Mouse (Mus musculus): ENCODE results near the gene Hectd3. TPM values are rescaled to one million over a fixed set of nuclear protein-coding genes. Genes with fewer than 3 reads are reported as not detected.
A peak's percentile ranks its signal among the peaks of the same experiment; 100 is the strongest.

Hectd3 gene
- total and polyA plus RNA-seq, 3 experiments: 6.6 to 8.6 (median 7.8) TPM

- Histone ChIP-seq H3K4me3 (replicated peaks in 1 of 3; ENCODE audit: low read depth in 2 of 3, low read length in 2 of 3, poor library complexity in 1 of 3) (no peak overlapping the region), H3K27me3 (replicated peaks) (no peaks in the 10 kb centered on the region), H3K79me2 (replicated peaks; ENCODE audit: control insufficient read depth, extremely low read depth, insufficient read depth, poor library complexity, severe bottlenecking) (peaks cover 11% of the 10 kb centered on the region), H3K36me3 (replicated peaks in 1 of 2; ENCODE audit: control insufficient read depth in 1 of 2, insufficient read depth in 1 of 2, low read length in 1 of 2) (peaks cover 7 to 15% of the 10 kb centered on the region in 2 experiments), H3K4me2 (ENCODE audit: insufficient read depth, low read depth, poor library complexity, severe bottlenecking) (no peak overlapping the region), H3K27ac (ENCODE audit: insufficient read depth, low read depth) (no peak overlapping the region), H3K9me3 (replicated peaks; ENCODE audit: low read length) (no peaks in the 10 kb centered on the region), H3K9ac (ENCODE audit: insufficient read depth, low read depth) (no peak overlapping the region), H3K4me1 (ENCODE audit: control insufficient read depth in 1 of 2, insufficient read depth in 2 of 2) (peaks cover 0 to 25% of the 10 kb centered on the region in 2 experiments; a peak in 2 of 4 replicates)
- TF ChIP-seq ZMIZ1 (IDR thresholded peaks at IDR 0.05; ENCODE audit: low read depth, low read length): no peak
- in situ Hi-C loops (cut with MboI; ENCODE audit: low pct_ligation_motif_present, low pct_unique_long_range_greater_than_20kb, low sequenced_read_pairs): no loop called here
- no peak for DNase-seq (ENCODE audit: extremely low read depth)
- dilution Hi-C loops (cut with MboI; ENCODE audit: extremely low pct_ligation_motif_present, extremely low pct_unique_long_range_greater_than_20kb, low sequenced_read_pairs): no loop called here
Measured at GRCm38 (mm10) chr4:117017738-117018137, 22.6 kb downstream of the Hectd3 start.

DNA sequence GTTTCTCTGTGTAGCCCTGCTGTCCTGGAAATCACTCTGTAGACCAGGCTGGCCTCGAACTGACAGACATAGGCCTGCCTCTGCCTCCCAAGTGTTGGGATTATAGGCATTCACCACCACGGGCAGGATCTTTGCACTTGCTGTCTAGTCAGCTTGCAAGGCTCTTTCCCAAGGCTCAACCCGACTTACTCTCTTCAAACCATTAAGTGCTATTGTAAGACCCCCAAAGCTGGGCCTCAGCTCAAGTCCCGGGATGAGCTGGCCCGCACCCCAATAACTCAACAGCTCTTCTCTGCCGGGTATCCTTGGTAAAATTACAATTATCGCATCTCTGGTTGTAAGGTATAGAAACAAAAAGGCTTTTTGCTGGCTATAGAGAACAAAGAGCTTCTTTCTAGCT is 23.2 kb downstream of the Hectd3 start:
- Histone ChIP-seq H3K27ac (ENCODE audit: insufficient read depth, low read depth) (no peak overlapping the region), H3K79me2 (replicated peaks; ENCODE audit: control insufficient read depth, extremely low read depth, insufficient read depth, poor library complexity, severe bottlenecking) (peaks cover 12% of the 10 kb centered on the region), H3K4me2 (ENCODE audit: insufficient read depth, low read depth, poor library complexity, severe bottlenecking) (no peak overlapping the region), H3K9me3 (replicated peaks; ENCODE audit: low read length) (no peaks in the 10 kb centered on the region), H3K27me3 (replicated peaks) (no peaks in the 10 kb centered on the region), H3K4me3 (replicated peaks in 1 of 3; ENCODE audit: low read depth in 2 of 3, low read length in 2 of 3, poor library complexity in 1 of 3) (no peak overlapping the region), H3K4me1 (ENCODE audit: control insufficient read depth in 1 of 2, insufficient read depth in 2 of 2) (peaks cover 0 to 25% of the 10 kb centered on the region in 2 experiments; a peak in 2 of 4 replicates), H3K36me3 (replicated peaks in 1 of 2; ENCODE audit: control insufficient read depth in 1 of 2, insufficient read depth in 1 of 2, low read length in 1 of 2) (peaks cover 12 to 20% of the 10 kb centered on the region in 2 experiments), H3K9ac (ENCODE audit: insufficient read depth, low read depth) (no peak overlapping the region)
- dilution Hi-C loops (cut with MboI; ENCODE audit: extremely low pct_ligation_motif_present, extremely low pct_unique_long_range_greater_than_20kb, low sequenced_read_pairs) (no loop called here), in situ Hi-C loops (cut with MboI; ENCODE audit: low pct_ligation_motif_present, low pct_unique_long_range_greater_than_20kb, low sequenced_read_pairs) (no loop called here)
- no peak for DNase-seq (ENCODE audit: extremely low read depth)
- TF ChIP-seq MYC (IDR thresholded peaks at IDR 0.05; ENCODE audit: low read depth, low read length) (no peak), MAX (IDR thresholded peaks at IDR 0.05; ENCODE audit: low read length) (no peak), MAZ (IDR thresholded peaks at IDR 0.05; ENCODE audit: low read depth, low read length) (no peak)

DNA sequence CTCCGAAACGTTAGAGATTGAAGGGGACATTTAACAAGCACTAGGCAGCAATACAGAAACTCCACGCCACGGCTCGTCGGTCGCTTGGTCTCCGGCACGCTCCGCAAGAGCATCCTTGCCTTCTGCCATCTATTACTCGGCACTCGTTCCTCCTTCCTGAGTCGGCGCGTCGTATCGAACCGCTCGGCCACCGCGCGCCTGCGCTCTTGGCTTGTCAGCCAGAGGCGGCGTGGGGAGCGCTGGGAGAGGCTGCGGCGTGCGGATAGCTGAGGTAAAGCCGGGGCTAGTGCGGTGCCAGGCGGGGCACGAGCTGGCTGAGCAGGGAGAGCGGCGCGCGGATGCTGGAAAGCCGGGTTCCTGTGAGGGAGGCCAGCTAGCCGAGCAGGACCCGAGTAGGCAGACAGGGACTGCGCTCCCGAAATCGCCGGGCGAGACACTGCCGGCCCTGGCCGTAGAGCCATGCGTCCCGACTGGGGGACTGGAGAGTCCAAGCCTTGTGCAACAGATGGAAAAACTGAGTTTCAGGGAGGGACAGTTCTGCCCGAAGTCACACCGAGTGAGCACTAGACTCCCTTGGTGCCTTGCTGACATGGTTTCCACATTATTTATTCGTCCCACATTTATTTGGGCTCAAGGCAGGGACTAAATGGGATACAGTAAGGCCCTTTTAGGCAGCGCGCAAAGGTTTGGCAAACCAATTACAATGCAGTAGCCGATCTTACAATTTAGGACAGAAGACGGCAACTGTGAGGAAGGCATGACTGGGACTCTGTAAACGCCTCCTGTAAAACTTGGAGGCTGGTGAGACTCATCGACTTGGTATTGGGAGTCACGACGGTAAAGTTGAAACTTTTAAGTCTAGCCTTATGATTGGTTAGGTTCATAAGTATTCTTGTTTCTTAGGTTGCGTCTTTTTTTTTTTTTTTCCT is 24.4 kb downstream of the Hectd3 start, which contains the start of gene Eif2b3:
TSS of gene Eif2b3 (plus strand) at position 197 of the 929 bp plus-strand sequence.
- DNase-seq (ENCODE audit: extremely low read depth): peak; percentile 90
- dilution Hi-C loops (cut with MboI; ENCODE audit: extremely low pct_ligation_motif_present, extremely low pct_unique_long_range_greater_than_20kb, low sequenced_read_pairs) (no loop called here), in situ Hi-C loops (cut with MboI; ENCODE audit: low pct_ligation_motif_present, low pct_unique_long_range_greater_than_20kb, low sequenced_read_pairs) (no loop called here)
- H3K36me3 ChIP-seq (replicated peaks in 1 of 2; ENCODE audit: control insufficient read depth in 1 of 2, insufficient read depth in 1 of 2, low read length in 1 of 2): peaks cover 16 to 29% of the 10 kb centered on the region in 2 experiments
- H3K4me3 ChIP-seq (replicated peaks in 1 of 3; ENCODE audit: low read depth in 2 of 3, low read length in 2 of 3, poor library complexity in 1 of 3): peak within 1 kb of the TSS; percentile 64 to 97 (median 92)
- peaks cover 0 to 25% of the 10 kb centered on the region in 2 experiments; a peak in 2 of 4 replicates for H3K4me1 ChIP-seq (ENCODE audit: control insufficient read depth in 1 of 2, insufficient read depth in 2 of 2)
- peak within 1 kb of the TSS; percentile 29; the same call in 1 of the 2 replicates for H3K27ac ChIP-seq (ENCODE audit: insufficient read depth, low read depth)
- H3K27me3 ChIP-seq (replicated peaks): no peaks in the 10 kb centered on the region
- peaks cover 18% of the 10 kb centered on the region for H3K79me2 ChIP-seq (replicated peaks; ENCODE audit: control insufficient read depth, extremely low read depth, insufficient read depth, poor library complexity, severe bottlenecking)
- no peaks in the 10 kb centered on the region for H3K9me3 ChIP-seq (replicated peaks; ENCODE audit: low read length)
- H3K4me2 ChIP-seq (ENCODE audit: insufficient read depth, low read depth, poor library complexity, severe bottlenecking): peak within 1 kb of the TSS; percentile 57
- peak within 1 kb of the TSS; percentile 79 for H3K9ac ChIP-seq (ENCODE audit: insufficient read depth, low read depth)
- TF ChIP-seq UBTF (IDR thresholded peaks at IDR 0.05; ENCODE audit: low read depth, low read length): no peak
- TF ChIP-seq HCFC1 (IDR thresholded peaks at IDR 0.05; ENCODE audit: low read depth, low read length): peak; percentile 90
- TF ChIP-seq MAZ (IDR thresholded peaks at IDR 0.05; ENCODE audit: low read depth, low read length): no peak
- TF ChIP-seq POLR2AphosphoS2 (IDR thresholded peaks at IDR 0.05; ENCODE audit: low read depth, low read length): 0 out of 2 replicates have a peak, but pooled peaks have one; percentile 51
- peak; percentile 91 for TF ChIP-seq SIN3A (IDR thresholded peaks at IDR 0.05; ENCODE audit: low read length)
- peak; percentile 72 for TF ChIP-seq ELF1 (IDR thresholded peaks at IDR 0.05; ENCODE audit: low read depth, low read length)
- TF ChIP-seq RCOR1 (conservative IDR thresholded peaks at IDR 0.05; ENCODE audit: low read depth, low read length): no peak
- no peak for TF ChIP-seq SMC3 (IDR thresholded peaks at IDR 0.05; ENCODE audit: low read depth, low read length)
- TF ChIP-seq ZMIZ1 (IDR thresholded peaks at IDR 0.05; ENCODE audit: low read depth, low read length): peak; percentile 83; the same call in 1 of the 2 replicates
- TF ChIP-seq PAX5 (IDR thresholded peaks at IDR 0.05; ENCODE audit: low read length): no peak
- peak; percentile 93 for TF ChIP-seq NRF1 (IDR thresholded peaks at IDR 0.05; ENCODE audit: low read depth, low read length)
- TF ChIP-seq ZNF384 (IDR thresholded peaks at IDR 0.05; ENCODE audit: low read depth, low read length): no peak
- TF ChIP-seq RAD21 (IDR thresholded peaks at IDR 0.05; ENCODE audit: low read depth, low read length): no peak
- no peak for TF ChIP-seq CHD2 (IDR thresholded peaks at IDR 0.05; ENCODE audit: low read length)
- no peak for TF ChIP-seq E2F4 (IDR thresholded peaks at IDR 0.05; ENCODE audit: insufficient replicate concordance, low read depth, low read length)
- TF ChIP-seq JUND (conservative IDR thresholded peaks at IDR 0.05; ENCODE audit: low read depth, low read length): no peak
- TF ChIP-seq JUN (IDR thresholded peaks at IDR 0.05; ENCODE audit: insufficient read depth, low read depth, low read length): no peak
- no peak for TF ChIP-seq ZC3H11A (IDR thresholded peaks at IDR 0.05; ENCODE audit: low read depth, low read length)
- TF ChIP-seq MEF2A (IDR thresholded peaks at IDR 0.05; ENCODE audit: borderline replicate concordance, low read depth, low read length): peak; percentile 57; the same call in 1 of the 2 replicates
- TF ChIP-seq BHLHE40 (IDR thresholded peaks at IDR 0.05; ENCODE audit: low read depth, low read length): peak; percentile 64
- TF ChIP-seq USF1 (IDR thresholded peaks at IDR 0.05; ENCODE audit: low read depth, low read length): no peak

Data from CH12.LX (cell line).